Mouse (Mus musculus) T-helper 2 cell (primary cell): ENCODE measurements around the gene Slc4a5.

Source experiments
- in situ Hi-C: fragments of 300-600 bp; cut with MboI, MseI; formaldehyde crosslinking; loops from one replicate; pipeline ENCODE4 v1.15.1; 2025; ENCODE audit warnings: high pct_unique_total_duplicates

Gene Slc4a5

DNA sequence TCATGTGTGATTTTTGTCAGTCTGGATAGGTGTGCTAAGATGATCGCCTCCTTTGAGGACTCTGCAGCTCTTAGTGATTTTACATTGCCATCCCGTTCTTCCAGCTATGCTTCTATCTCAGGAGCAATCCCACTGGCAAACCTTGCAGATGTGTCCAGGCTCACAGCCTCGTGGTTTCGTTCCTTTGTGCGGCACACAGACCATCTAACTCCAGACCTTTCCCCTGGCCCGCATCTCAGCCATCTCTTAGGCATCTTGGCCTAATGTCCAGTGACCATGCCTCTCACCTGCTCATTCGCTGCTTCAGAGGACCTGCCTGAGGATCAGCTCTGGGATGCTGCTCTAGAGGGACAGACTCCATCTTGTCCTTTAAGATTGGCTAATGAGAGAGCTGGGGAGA lies 130.5 kb downstream of the Slc4a5 start:
- in situ Hi-C loops, result no loop called here

DNA sequence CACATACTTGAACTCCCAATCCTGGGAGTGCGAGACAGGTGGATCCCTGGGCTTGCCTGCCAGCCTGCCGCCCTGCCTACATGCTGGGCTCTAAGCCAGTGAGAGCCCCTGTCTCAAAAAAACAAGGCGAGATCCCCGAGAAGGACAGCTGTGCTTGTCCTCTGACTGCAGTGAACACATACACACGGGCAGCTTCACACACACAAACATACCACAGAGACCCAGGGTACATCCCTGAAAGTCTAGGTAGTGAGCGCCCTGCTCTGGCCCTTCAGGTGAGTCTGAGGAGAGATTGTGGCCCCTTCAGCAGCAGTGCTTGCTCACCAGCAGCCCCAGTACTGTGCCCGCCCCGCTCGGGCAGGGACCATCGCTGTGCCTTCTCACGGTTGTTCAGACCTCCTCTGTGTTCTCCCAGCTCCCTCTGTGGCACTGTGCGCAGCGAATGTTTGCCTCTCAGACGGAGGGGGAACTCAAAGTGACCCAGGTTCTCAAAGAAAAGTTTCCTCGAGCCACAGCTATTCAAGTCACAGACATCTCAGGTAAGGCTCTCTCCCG lies 131.3 kb downstream of the Slc4a5 start:
- in situ Hi-C loops, result no loop called here

DNA sequence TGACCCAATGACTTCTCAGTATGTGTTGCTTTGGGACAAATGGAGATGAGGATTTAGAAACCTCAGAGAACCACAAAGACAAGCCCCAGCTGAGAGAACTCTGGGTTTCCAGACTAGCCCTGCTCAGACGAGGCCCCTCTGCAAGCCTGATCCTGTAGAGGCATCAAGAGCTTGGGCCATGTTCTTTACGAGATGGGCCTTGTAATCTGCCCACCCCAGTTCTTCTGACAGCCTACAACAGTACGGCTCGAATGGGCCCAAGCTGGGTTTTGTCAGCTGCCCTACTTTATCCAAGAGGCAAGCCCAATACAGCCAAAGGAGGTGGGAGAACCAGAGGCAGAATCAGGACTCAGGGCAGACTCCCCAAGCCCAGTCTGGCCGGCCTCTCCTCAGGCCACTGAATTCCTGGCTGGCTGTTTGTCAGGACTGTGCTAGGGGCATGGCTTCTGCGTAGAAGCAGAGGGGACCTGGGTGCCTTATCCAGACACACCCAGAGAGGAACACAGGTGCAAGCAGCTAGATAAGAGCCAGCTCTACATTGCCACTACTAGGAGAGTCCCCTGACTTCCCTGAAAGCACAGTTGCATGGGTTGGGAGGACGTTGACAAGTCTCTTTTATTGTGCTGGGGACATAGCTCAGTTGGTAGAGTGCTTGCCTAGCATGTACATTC lies 132.0 kb downstream of the Slc4a5 start:
- in situ Hi-C loops, result no loop called here

DNA sequence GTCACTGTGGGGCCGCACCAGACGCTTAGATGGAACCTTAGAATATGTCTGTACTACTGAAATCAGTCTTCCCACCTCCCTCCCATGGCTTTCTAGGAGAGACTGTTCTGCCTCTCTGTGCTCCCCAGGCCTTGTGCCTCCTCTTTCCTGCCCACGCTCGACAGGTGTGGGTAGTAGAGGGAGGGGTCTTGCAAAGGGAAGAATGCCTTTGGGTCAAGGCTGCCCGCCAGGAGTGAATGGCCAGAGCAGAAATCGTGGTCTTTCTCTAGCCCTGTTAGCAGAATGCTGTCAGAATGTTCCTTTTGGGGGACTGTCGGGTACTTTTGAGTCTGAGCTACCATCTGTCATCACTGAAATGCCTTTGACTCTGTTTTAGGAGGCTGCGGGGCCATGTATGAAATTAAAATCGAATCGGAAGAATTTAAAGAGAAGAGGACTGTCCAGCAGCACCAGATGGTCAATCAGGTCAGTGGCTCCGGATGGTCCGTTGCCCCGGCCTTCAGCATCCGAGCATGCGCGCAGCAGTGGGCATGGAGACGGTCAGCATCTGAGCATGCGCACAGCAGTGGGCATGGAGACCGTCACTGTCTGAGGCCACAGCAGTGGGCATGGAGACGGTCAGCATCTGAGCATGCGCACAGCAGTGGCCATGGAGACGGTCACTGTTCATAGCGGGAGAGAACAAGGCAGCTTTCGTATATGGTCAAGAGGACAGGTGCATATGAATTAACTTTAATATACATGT lies 133.2 kb downstream of the Slc4a5 start:
- in situ Hi-C loops, result no loop called here
